Mouse (Mus musculus): ENCODE measurements around the gene Fgfr2. TPM values are rescaled to one million over a fixed set of nuclear protein-coding genes. Genes with fewer than 3 reads are reported as not detected.

Fgfr2 gene
- polyA plus RNA-seq, 1 experiment from 2014 or later = 24.9 TPM

DNA sequence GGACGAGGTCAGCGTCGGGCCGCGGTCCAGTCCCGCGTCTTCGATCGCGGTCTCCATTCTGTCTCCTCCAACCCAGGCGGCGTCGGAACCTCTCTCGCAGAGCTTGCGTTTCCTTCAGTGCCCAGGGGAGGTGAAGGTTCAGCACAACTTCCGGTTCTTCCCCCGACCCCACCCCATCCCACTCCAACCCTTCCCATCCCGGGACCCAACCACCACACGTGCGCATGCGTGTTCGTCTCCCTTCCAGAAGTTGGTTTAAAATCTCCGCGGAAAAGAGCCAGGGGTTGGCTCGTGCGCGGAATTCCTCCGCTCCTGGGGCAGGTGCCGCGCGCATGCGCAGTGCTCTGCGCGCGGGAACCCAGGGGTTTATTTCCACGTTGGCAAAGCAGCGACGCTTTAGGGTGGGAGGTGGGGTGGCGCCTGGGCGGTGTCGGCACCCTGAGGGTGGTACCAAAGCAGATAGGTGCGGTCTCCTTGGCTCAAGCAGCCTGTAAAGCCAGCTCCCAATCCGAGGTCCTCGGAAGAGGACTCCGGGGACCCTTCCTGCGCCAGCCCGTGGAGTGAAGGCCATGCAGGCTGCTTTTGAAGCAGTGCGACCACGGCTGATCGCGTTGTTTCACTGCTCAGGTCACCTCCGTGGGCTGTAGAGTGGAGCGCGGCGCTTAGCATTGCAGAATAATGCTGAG, 1760.4 kb downstream of the Fgfr2 start, which contains the start of gene 2310057M21Rik:
Gene 2310057M21Rik, minus strand, starts transcription at position 145 of the 686 bp plus-strand sequence.
- H3K4me3 ChIP-seq (ENCODE audit: low read depth, low read length) = peak within 1 kb of the TSS; percentile 73
- H3K9me3 ChIP-seq (replicated peaks; ENCODE audit: control insufficient read depth, low read length) = no peaks in the 10 kb centered on the region
- peak; percentile 93 for ATAC-seq (replicated peaks; ENCODE audit: insufficient number of reproducible peaks, low FRiP score, low TSS enrichment)
- no peaks in the 10 kb centered on the region for H3K27me3 ChIP-seq (ENCODE audit: control insufficient read depth, insufficient read depth, low read length)
- under 1% methylated on average over 55 of the region's 55 CpGs for WGBS (ENCODE audit: insufficient replicate concordance)
- peak within 1 kb of the TSS; percentile 98 for H3K9ac ChIP-seq (ENCODE audit: low read depth, low read length)
- peaks cover 5% of the 10 kb centered on the region for H3K4me1 ChIP-seq (ENCODE audit: control insufficient read depth, insufficient read depth, low read length)
- peak within 1 kb of the TSS; percentile 67 for H3K4me2 ChIP-seq
- peak within 1 kb of the TSS; percentile 96 for H3K27ac ChIP-seq (ENCODE audit: low read depth, low read length)
- H3K36me3 ChIP-seq (ENCODE audit: control insufficient read depth, insufficient read depth, low read length) = peaks cover 4% of the 10 kb centered on the region; the same call in 1 of the 2 replicates

GRCm38 (mm10) chr7:131362269-131362614, 1760.9 kb downstream of the Fgfr2 start:
- Histone ChIP-seq H3K27ac (ENCODE audit: low read depth, low read length) (peak overlapping the region; percentile 96), H3K4me1 (ENCODE audit: control insufficient read depth, insufficient read depth, low read length) (peaks cover 5% of the 10 kb centered on the region), H3K9me3 (replicated peaks; ENCODE audit: control insufficient read depth, low read length) (no peaks in the 10 kb centered on the region), H3K4me3 (ENCODE audit: low read depth, low read length) (peak overlapping the region; percentile 73), H3K36me3 (ENCODE audit: control insufficient read depth, insufficient read depth, low read length) (peaks cover 5% of the 10 kb centered on the region; the same call in 1 of the 2 replicates), H3K4me2 (peak overlapping the region; percentile 67), H3K9ac (ENCODE audit: low read depth, low read length) (peak overlapping the region; percentile 98), H3K27me3 (ENCODE audit: control insufficient read depth, insufficient read depth, low read length) (no peaks in the 10 kb centered on the region)
- WGBS (ENCODE audit: insufficient replicate concordance) = under 1% methylated on average over 35 of the region's 35 CpGs
- ATAC-seq (replicated peaks; ENCODE audit: insufficient number of reproducible peaks, low FRiP score, low TSS enrichment) = peak; percentile 73

DNA sequence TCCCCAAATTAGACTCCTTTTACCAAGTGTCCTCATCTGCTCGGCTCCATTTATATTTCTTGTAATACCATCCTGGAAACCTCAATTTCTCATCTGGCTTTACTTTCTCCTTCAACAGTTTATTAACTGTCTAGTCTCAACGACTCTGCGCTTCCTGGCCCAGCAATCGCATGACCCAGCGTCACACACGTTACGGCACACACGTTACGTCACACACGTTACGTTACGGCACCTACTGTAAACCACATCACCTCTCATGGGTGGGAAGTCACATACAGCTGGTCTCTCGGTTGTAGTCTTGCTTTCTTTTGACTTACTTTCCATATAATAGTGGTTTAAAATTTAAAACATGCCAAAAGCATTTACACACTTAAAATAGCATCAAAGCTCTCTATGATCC, 1767.0 kb downstream of the Fgfr2 start:
- Histone ChIP-seq H3K4me1 (ENCODE audit: control insufficient read depth, insufficient read depth, low read length) (no peaks in the 10 kb centered on the region), H3K4me2 (no peak overlapping the region), H3K27me3 (ENCODE audit: control insufficient read depth, insufficient read depth, low read length) (no peaks in the 10 kb centered on the region), H3K27ac (ENCODE audit: low read depth, low read length) (no peak overlapping the region), H3K4me3 (ENCODE audit: low read depth, low read length) (no peak overlapping the region), H3K9me3 (replicated peaks; ENCODE audit: control insufficient read depth, low read length) (no peaks in the 10 kb centered on the region), H3K9ac (ENCODE audit: low read depth, low read length) (no peak overlapping the region), H3K36me3 (ENCODE audit: control insufficient read depth, insufficient read depth, low read length) (peaks cover 17% of the 10 kb centered on the region)
- no peak for ATAC-seq (replicated peaks; ENCODE audit: insufficient number of reproducible peaks, low FRiP score, low TSS enrichment)
- WGBS (ENCODE audit: insufficient replicate concordance) = 95% methylated on average over 13 of the region's 13 CpGs

- Histone ChIP-seq H3K27ac (ENCODE audit: low read depth, low read length) (no peak overlapping the region), H3K4me2 (no peak overlapping the region), H3K27me3 (ENCODE audit: control insufficient read depth, insufficient read depth, low read length) (no peaks in the 10 kb centered on the region), H3K4me3 (ENCODE audit: low read depth, low read length) (no peak overlapping the region), H3K9me3 (replicated peaks; ENCODE audit: control insufficient read depth, low read length) (no peaks in the 10 kb centered on the region), H3K9ac (ENCODE audit: low read depth, low read length) (no peak overlapping the region), H3K4me1 (ENCODE audit: control insufficient read depth, insufficient read depth, low read length) (no peaks in the 10 kb centered on the region), H3K36me3 (ENCODE audit: control insufficient read depth, insufficient read depth, low read length) (peaks cover 24% of the 10 kb centered on the region; the same call in 1 of the 2 replicates)
- no peak for ATAC-seq (replicated peaks; ENCODE audit: insufficient number of reproducible peaks, low FRiP score, low TSS enrichment)
- 90% methylated on average over 7 of the region's 7 CpGs for WGBS (ENCODE audit: insufficient replicate concordance)
Observed at GRCm38 (mm10) chr7:131345856-131346541, 1777.2 kb downstream of the Fgfr2 start.

DNA sequence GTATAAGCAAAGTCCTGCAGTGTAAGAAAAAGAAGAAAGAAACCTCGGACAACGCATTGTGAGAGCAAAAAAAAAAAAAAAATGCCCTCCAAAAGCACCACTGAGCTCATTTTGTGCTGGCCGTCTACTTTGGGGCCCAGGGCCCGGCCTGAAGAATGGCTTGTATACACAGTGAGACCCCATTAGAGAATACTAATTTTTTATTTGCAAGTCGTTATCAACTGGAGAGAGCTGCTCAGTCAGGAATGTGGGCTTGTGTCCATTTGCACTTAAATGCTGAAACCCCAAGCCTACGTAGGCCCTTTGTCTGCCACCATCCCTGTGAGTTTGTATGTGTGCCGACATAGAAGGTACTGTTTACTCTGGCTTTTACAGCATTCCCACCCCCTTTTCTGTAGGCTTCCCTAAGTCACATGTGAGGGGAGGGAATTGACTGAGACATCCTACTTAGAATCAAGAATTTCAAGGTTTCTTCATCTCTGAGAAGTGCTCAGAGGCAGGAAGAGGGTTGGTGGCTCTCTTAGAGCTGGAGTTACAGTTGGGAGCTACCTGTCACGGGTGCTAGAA, 1785.6 kb downstream of the Fgfr2 start:
- no peaks in the 10 kb centered on the region for H3K4me1 ChIP-seq (ENCODE audit: control insufficient read depth, insufficient read depth, low read length)
- H3K27ac ChIP-seq (ENCODE audit: low read depth, low read length) = no peak overlapping the region
- no peak overlapping the region for H3K4me3 ChIP-seq (ENCODE audit: low read depth, low read length)
- no peak overlapping the region for H3K9ac ChIP-seq (ENCODE audit: low read depth, low read length)
- H3K4me2 ChIP-seq = no peak overlapping the region
- 78% methylated on average over 8 of the region's 8 CpGs for WGBS (ENCODE audit: insufficient replicate concordance)
- H3K27me3 ChIP-seq (ENCODE audit: control insufficient read depth, insufficient read depth, low read length) = no peaks in the 10 kb centered on the region
- H3K9me3 ChIP-seq (replicated peaks; ENCODE audit: control insufficient read depth, low read length) = no peaks in the 10 kb centered on the region
- ATAC-seq (replicated peaks; ENCODE audit: insufficient number of reproducible peaks, low FRiP score, low TSS enrichment) = no peak
- 0 out of 2 replicates have a peak, but pooled peaks cover 5% of the 10 kb centered on the region for H3K36me3 ChIP-seq (ENCODE audit: control insufficient read depth, insufficient read depth, low read length)

DNA sequence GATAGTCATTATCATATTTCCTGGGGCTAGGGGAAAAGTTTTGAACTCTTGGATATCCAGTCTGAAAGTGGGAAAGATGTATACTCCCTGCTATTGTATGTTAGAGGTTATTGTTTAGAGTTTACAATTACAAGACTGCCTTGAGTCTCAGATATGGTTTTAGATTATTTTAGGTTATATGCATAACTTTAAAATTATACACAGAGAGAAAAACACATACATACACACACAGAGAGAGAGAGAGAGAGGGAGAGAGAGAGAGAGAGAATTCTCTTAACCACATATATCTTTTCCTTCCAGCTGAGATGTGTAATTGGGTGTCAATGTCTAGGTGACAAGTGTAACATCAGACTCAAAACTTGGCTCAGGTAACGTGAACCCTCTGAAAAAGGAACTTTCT, 1789.6 kb downstream of the Fgfr2 start, which contains the start of gene Fam24a:
Gene Fam24a, plus strand, starts transcription at position 301 of the 400 bp plus-strand sequence.
- H3K4me1 ChIP-seq (ENCODE audit: control insufficient read depth, insufficient read depth, low read length) = no peaks in the 10 kb centered on the region
- no peak within 1 kb of the TSS for H3K4me2 ChIP-seq
- ATAC-seq (replicated peaks; ENCODE audit: insufficient number of reproducible peaks, low FRiP score, low TSS enrichment) = no peak
- 45% methylated on average over 1 of the region's 1 CpGs for WGBS (ENCODE audit: insufficient replicate concordance)
- H3K36me3 ChIP-seq (ENCODE audit: control insufficient read depth, insufficient read depth, low read length) = no peaks in the 10 kb centered on the region
- H3K9me3 ChIP-seq (replicated peaks; ENCODE audit: control insufficient read depth, low read length) = no peaks in the 10 kb centered on the region
- no peaks in the 10 kb centered on the region for H3K27me3 ChIP-seq (ENCODE audit: control insufficient read depth, insufficient read depth, low read length)
- H3K27ac ChIP-seq (ENCODE audit: low read depth, low read length) = no peak within 1 kb of the TSS
- no peak within 1 kb of the TSS for H3K9ac ChIP-seq (ENCODE audit: low read depth, low read length)
- H3K4me3 ChIP-seq (ENCODE audit: low read depth, low read length) = no peak within 1 kb of the TSS

DNA sequence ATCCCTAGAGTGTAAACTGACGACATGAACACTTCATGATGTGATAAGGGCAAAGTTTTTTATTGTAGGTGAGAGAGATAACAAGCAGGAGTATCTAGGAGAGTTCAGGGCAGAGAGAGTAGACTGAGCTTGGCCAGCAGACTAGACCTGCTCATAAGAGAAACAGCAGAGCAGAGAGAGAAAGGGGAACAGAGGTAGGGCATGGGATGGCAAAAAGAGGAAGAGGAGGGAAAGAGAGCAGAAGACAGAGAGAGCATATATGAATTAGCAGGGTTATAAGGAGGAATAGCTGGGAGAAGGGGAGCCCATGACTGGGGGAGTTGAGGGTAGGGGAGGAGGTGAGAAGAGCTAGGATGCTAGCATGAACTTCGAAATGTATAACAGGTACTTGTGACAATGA, 1791.5 kb downstream of the Fgfr2 start:
- H3K27me3 ChIP-seq (ENCODE audit: control insufficient read depth, insufficient read depth, low read length) = no peaks in the 10 kb centered on the region
- H3K4me2 ChIP-seq = no peak overlapping the region
- no peak overlapping the region for H3K4me3 ChIP-seq (ENCODE audit: low read depth, low read length)
- no peak for ATAC-seq (replicated peaks; ENCODE audit: insufficient number of reproducible peaks, low FRiP score, low TSS enrichment)
- no peaks in the 10 kb centered on the region for H3K9me3 ChIP-seq (replicated peaks; ENCODE audit: control insufficient read depth, low read length)
- H3K4me1 ChIP-seq (ENCODE audit: control insufficient read depth, insufficient read depth, low read length) = no peaks in the 10 kb centered on the region
- WGBS (ENCODE audit: insufficient replicate concordance) = 42% methylated on average over 2 of the region's 2 CpGs
- no peak overlapping the region for H3K9ac ChIP-seq (ENCODE audit: low read depth, low read length)
- H3K36me3 ChIP-seq (ENCODE audit: control insufficient read depth, insufficient read depth, low read length) = no peaks in the 10 kb centered on the region
- H3K27ac ChIP-seq (ENCODE audit: low read depth, low read length) = no peak overlapping the region

- Histone ChIP-seq H3K4me3 (ENCODE audit: low read depth, low read length) (no peak within 1 kb of the TSS), H3K9ac (ENCODE audit: low read depth, low read length) (no peak within 1 kb of the TSS), H3K9me3 (replicated peaks; ENCODE audit: control insufficient read depth, low read length) (no peaks in the 10 kb centered on the region), H3K27me3 (ENCODE audit: control insufficient read depth, insufficient read depth, low read length) (no peaks in the 10 kb centered on the region), H3K27ac (ENCODE audit: low read depth, low read length) (no peak within 1 kb of the TSS), H3K4me2 (no peak within 1 kb of the TSS), H3K4me1 (ENCODE audit: control insufficient read depth, insufficient read depth, low read length) (no peaks in the 10 kb centered on the region), H3K36me3 (ENCODE audit: control insufficient read depth, insufficient read depth, low read length) (no peaks in the 10 kb centered on the region)
- WGBS (ENCODE audit: insufficient replicate concordance) = 81% methylated on average over 5 of the region's 5 CpGs
- no peak for ATAC-seq (replicated peaks; ENCODE audit: insufficient number of reproducible peaks, low FRiP score, low TSS enrichment)
Observed at GRCm38 (mm10) chr7:131329416-131329815, 1793.7 kb downstream of the Fgfr2 start, which contains the start of gene Fam24b. Gene Fam24b, minus strand, starts transcription at chr7:131329516.

All from heart, embryonic 11.5 days (tissue).